Mouse (Mus musculus): Measurements from ENCODE around the gene Myom1. TPM values are rescaled to one million over a fixed set of nuclear protein-coding genes. Genes with fewer than 3 reads are reported as not detected.
A peak's percentile ranks its signal among the peaks of the same experiment; 100 is the strongest.

The Myom1 gene
- polyA plus RNA-seq, 2 experiments: 29.6 to 33.2 TPM

- Histone ChIP-seq H3K4me3 (replicated peaks; ENCODE audit: low read length) (no peak overlapping the region), H3K4me1 (ENCODE audit: control insufficient read depth, insufficient read depth, low read length) (peaks cover 19% of the 10 kb centered on the region), H3K9me3 (ENCODE audit: control insufficient read depth, low read length) (no peaks in the 10 kb centered on the region), H3K36me3 (ENCODE audit: control insufficient read depth, insufficient read depth, low read length) (no peaks in the 10 kb centered on the region), H3K9ac (ENCODE audit: low read depth, low read length, severe bottlenecking) (no peak overlapping the region), H3K27ac (replicated peaks; ENCODE audit: low read depth, low read length) (no peak overlapping the region), H3K4me2 (replicated peaks; ENCODE audit: low read depth, low read length, severe bottlenecking) (no peak overlapping the region), H3K27me3 (ENCODE audit: control insufficient read depth, insufficient read depth, low read length) (no peaks in the 10 kb centered on the region)
- 54% methylated on average over 6 of the region's 6 CpGs for WGBS
- ATAC-seq (ENCODE audit: low FRiP score, low read depth) (no peak), DNase-seq (ENCODE audit: low spot score) (peak; percentile 43)
- no peak for TF ChIP-seq POLR2A (IDR thresholded peaks at IDR 0.05; ENCODE audit: borderline replicate concordance, extremely low read depth, insufficient read depth, insufficient read length)
Measured at GRCm38 (mm10) chr17:71097209-71097597, 94.8 kb downstream of the Myom1 start.

- Histone ChIP-seq H3K27ac (replicated peaks; ENCODE audit: low read depth, low read length) (no peak overlapping the region), H3K4me3 (replicated peaks; ENCODE audit: low read length) (no peak overlapping the region), H3K9ac (ENCODE audit: low read depth, low read length, severe bottlenecking) (no peak overlapping the region), H3K9me3 (ENCODE audit: control insufficient read depth, low read length) (no peaks in the 10 kb centered on the region), H3K36me3 (ENCODE audit: control insufficient read depth, insufficient read depth, low read length) (no peaks in the 10 kb centered on the region), H3K4me2 (replicated peaks; ENCODE audit: low read depth, low read length, severe bottlenecking) (no peak overlapping the region), H3K4me1 (ENCODE audit: control insufficient read depth, insufficient read depth, low read length) (peaks cover 24% of the 10 kb centered on the region), H3K27me3 (ENCODE audit: control insufficient read depth, insufficient read depth, low read length) (no peaks in the 10 kb centered on the region)
- WGBS: 94% methylated on average over 3 of the region's 3 CpGs
- ATAC-seq (ENCODE audit: low FRiP score, low read depth): no peak
- TF ChIP-seq POLR2A (IDR thresholded peaks at IDR 0.05; ENCODE audit: borderline replicate concordance, extremely low read depth, insufficient read depth, insufficient read length): no peak
- DNase-seq (ENCODE audit: low spot score): no peak
Measured at GRCm38 (mm10) chr17:71098606-71099005, 96.2 kb downstream of the Myom1 start.

- no peak for TF ChIP-seq POLR2A (IDR thresholded peaks at IDR 0.05; ENCODE audit: borderline replicate concordance, extremely low read depth, insufficient read depth, insufficient read length)
- WGBS: 10% methylated on average over 17 of the region's 17 CpGs
- Histone ChIP-seq H3K9ac (ENCODE audit: low read depth, low read length, severe bottlenecking) (no peak overlapping the region), H3K4me2 (replicated peaks; ENCODE audit: low read depth, low read length, severe bottlenecking) (no peak overlapping the region), H3K9me3 (ENCODE audit: control insufficient read depth, low read length) (no peaks in the 10 kb centered on the region), H3K4me3 (replicated peaks; ENCODE audit: low read length) (no peak overlapping the region), H3K36me3 (ENCODE audit: control insufficient read depth, insufficient read depth, low read length) (no peaks in the 10 kb centered on the region), H3K27ac (replicated peaks; ENCODE audit: low read depth, low read length) (peak overlapping the region; percentile 65), H3K4me1 (ENCODE audit: control insufficient read depth, insufficient read depth, low read length) (peaks cover 20% of the 10 kb centered on the region), H3K27me3 (ENCODE audit: control insufficient read depth, insufficient read depth, low read length) (no peaks in the 10 kb centered on the region)
- ATAC-seq (ENCODE audit: low FRiP score, low read depth): peak; percentile 62
- peak; percentile 46 for DNase-seq (ENCODE audit: low spot score)
Measured at GRCm38 (mm10) chr17:71102571-71103551, 100.4 kb downstream of the Myom1 start.

GRCm38 (mm10) chr17:71105297-71105696 is 102.9 kb downstream of the Myom1 start:
- Histone ChIP-seq H3K27me3 (ENCODE audit: control insufficient read depth, insufficient read depth, low read length) (no peaks in the 10 kb centered on the region), H3K27ac (replicated peaks; ENCODE audit: low read depth, low read length) (no peak overlapping the region), H3K4me3 (replicated peaks; ENCODE audit: low read length) (no peak overlapping the region), H3K36me3 (ENCODE audit: control insufficient read depth, insufficient read depth, low read length) (no peaks in the 10 kb centered on the region), H3K9me3 (ENCODE audit: control insufficient read depth, low read length) (no peaks in the 10 kb centered on the region), H3K9ac (ENCODE audit: low read depth, low read length, severe bottlenecking) (no peak overlapping the region), H3K4me2 (replicated peaks; ENCODE audit: low read depth, low read length, severe bottlenecking) (no peak overlapping the region), H3K4me1 (ENCODE audit: control insufficient read depth, insufficient read depth, low read length) (peaks cover 20% of the 10 kb centered on the region)
- WGBS: 95% methylated on average over 7 of the region's 7 CpGs
- no peak for TF ChIP-seq POLR2A (IDR thresholded peaks at IDR 0.05; ENCODE audit: borderline replicate concordance, extremely low read depth, insufficient read depth, insufficient read length)
- DNase-seq (ENCODE audit: low spot score): no peak
- ATAC-seq (ENCODE audit: low FRiP score, low read depth): no peak

- Histone ChIP-seq H3K27ac (replicated peaks; ENCODE audit: low read depth, low read length) (no peak overlapping the region), H3K36me3 (ENCODE audit: control insufficient read depth, insufficient read depth, low read length) (no peaks in the 10 kb centered on the region), H3K4me2 (replicated peaks; ENCODE audit: low read depth, low read length, severe bottlenecking) (no peak overlapping the region), H3K9me3 (ENCODE audit: control insufficient read depth, low read length) (no peaks in the 10 kb centered on the region), H3K4me3 (replicated peaks; ENCODE audit: low read length) (no peak overlapping the region), H3K4me1 (ENCODE audit: control insufficient read depth, insufficient read depth, low read length) (peaks cover 27% of the 10 kb centered on the region), H3K27me3 (ENCODE audit: control insufficient read depth, insufficient read depth, low read length) (no peaks in the 10 kb centered on the region), H3K9ac (ENCODE audit: low read depth, low read length, severe bottlenecking) (no peak overlapping the region)
- TF ChIP-seq POLR2A (IDR thresholded peaks at IDR 0.05; ENCODE audit: borderline replicate concordance, extremely low read depth, insufficient read depth, insufficient read length): no peak
- WGBS: 44% methylated on average over 8 of the region's 8 CpGs
- no peak for DNase-seq (ENCODE audit: low spot score)
- ATAC-seq (ENCODE audit: low FRiP score, low read depth): no peak
Measured at GRCm38 (mm10) chr17:71106250-71106649, 103.8 kb downstream of the Myom1 start.

All from limb, embryonic 14.5 days (tissue).